In genomic region chr17:28418954-28419353, GRCm38 (mm10) we compare ENCODE assay signal across 12 mouse cellular contexts. TPM values are rescaled to one million over a fixed set of nuclear protein-coding genes. Genes with fewer than 3 reads are reported as not detected.
A peak's percentile ranks its signal among the peaks of the same experiment; 100 is the strongest.
DNase-seq lines count a peak whose midpoint lies in the region; ATAC-seq and TF ChIP-seq lines count a peak whose summit lies in the region.
"Had no signal": no experiment of that assay in that cellular context is flagged by ENCODE, and none has a peak within 500 bp of the region (broad histone marks: within the 10 kb centered on the region; RNA-seq: fewer than 3 reads in every experiment).

No protein-coding gene starts in this region.

- no peak overlapping the region for H3K4me3 ChIP-seq in gastrocnemius, adult 2 months
- no peak overlapping the region for H3K4me3 ChIP-seq in lung, adult 2 months (replicated peaks; ENCODE audit: extremely low read depth, low read depth, low read length)
- H3K4me3 ChIP-seq in small intestine, adult 2 months (ENCODE audit: low read depth, low read length): no peak overlapping the region
- H3K4me3 ChIP-seq: limb, embryonic 15.5 days; neural tube, embryonic 13.5 days had no signal

- intact Hi-C loops in gastrocnemius, adult 2 months (cut with DNase I): no loop called here
- intact Hi-C loops in gastrocnemius, postnatal 14 days (cut with DNase I; ENCODE audit: low total_unique reads): no loop called here

- no peak for DNase-seq in gastrocnemius, adult 2 months
- no peak for DNase-seq in gastrocnemius, postnatal 14 days
- DNase-seq in lung, adult 2 months: no peak
- DNase-seq in lung, postnatal 25 days (ENCODE audit: low spot score): no peak
- DNase-seq in adipocyte (ENCODE audit: low spot score): peak; percentile 57
- DNase-seq in T-cell, adult 2 months (ENCODE audit: low spot score): no peak

- no peaks in the 10 kb centered on the region for H3K27me3 ChIP-seq in small intestine, adult 2 months (ENCODE audit: control insufficient read depth, insufficient read depth, low read length)
- H3K27me3 ChIP-seq: limb, embryonic 15.5 days; neural tube, embryonic 13.5 days had no signal

- H3K36me3 ChIP-seq in small intestine, adult 2 months (ENCODE audit: control insufficient read depth, insufficient read depth, low read length): peaks cover 5% of the 10 kb centered on the region

- 85% methylated on average over 1 of the region's 1 CpGs for WGBS in lung, adult 2 months
- WGBS in small intestine, adult 2 months: 88% methylated on average over 1 of the region's 1 CpGs

- no peak for ATAC-seq in activated CD4-positive, CD25-positive, alpha-beta regulatory T cell, adult 4 months

- peak; percentile 58 for TF ChIP-seq CTCF in gastrocnemius, adult 2 months (IDR thresholded peaks at IDR 0.05)
- TF ChIP-seq CTCF in lung, adult 2 months (IDR thresholded peaks at IDR 0.05; ENCODE audit: insufficient read depth, low read length): peak; percentile 49
- TF ChIP-seq CTCF in small intestine, adult 2 months (IDR thresholded peaks at IDR 0.05; ENCODE audit: extremely low read depth, insufficient read length, insufficient replicate concordance, low read depth, low read length): peak; percentile 45; the same call in 1 of the 2 replicates

- TF ChIP-seq POLR2A in lung, adult 2 months (IDR thresholded peaks at IDR 0.05; ENCODE audit: borderline replicate concordance, extremely low read depth, low read depth, low read length): no peak
- no peak for TF ChIP-seq POLR2A in small intestine, adult 2 months (IDR thresholded peaks at IDR 0.05; ENCODE audit: low read depth, low read length)

- H3K27ac ChIP-seq in gastrocnemius, adult 2 months: peak overlapping the region; percentile 94
- H3K27ac ChIP-seq in small intestine, adult 2 months (ENCODE audit: insufficient read depth, low read depth, low read length): no peak overlapping the region
- H3K27ac ChIP-seq: neural tube, embryonic 13.5 days had no signal

- peaks cover 14% of the 10 kb centered on the region for H3K4me1 ChIP-seq in lung, adult 2 months (ENCODE audit: control insufficient read depth, insufficient read depth, low read length)
- peaks cover 2% of the 10 kb centered on the region; the same call in 1 of the 2 replicates for H3K4me1 ChIP-seq in small intestine, adult 2 months (ENCODE audit: control insufficient read depth, insufficient read depth, insufficient read length, low read length)

RNA-seq across cellular contexts. Expression of gene Tulp1, which starts 53.9 kb away (rescaled TPM):
- total RNA-seq in gastrocnemius, adult 2 months (2021): not detected
- total RNA-seq in gastrocnemius, postnatal 14 days (2021): not detected
- 7.0 and 7.2 TPM in 2 replicates for polyA plus RNA-seq in lung, adult 2 months (2012; rRNA removed)
- 0.34 TPM in 1 of 2 replicates, not detected in the other for polyA plus RNA-seq in small intestine, adult 2 months (2012; rRNA removed)
- polyA plus RNA-seq in activated CD4-positive, CD25-positive, alpha-beta regulatory T cell, adult 4 months (2017; shearing (Covaris generic)): not detected
- total RNA-seq: heart, adult 18-20 months had no signal
- polyA plus RNA-seq: G1E had no signal
